Mouse (Mus musculus): Measurements from ENCODE around the gene Medag.
A peak's percentile ranks its signal among the peaks of the same experiment; 100 is the strongest.

DNA sequence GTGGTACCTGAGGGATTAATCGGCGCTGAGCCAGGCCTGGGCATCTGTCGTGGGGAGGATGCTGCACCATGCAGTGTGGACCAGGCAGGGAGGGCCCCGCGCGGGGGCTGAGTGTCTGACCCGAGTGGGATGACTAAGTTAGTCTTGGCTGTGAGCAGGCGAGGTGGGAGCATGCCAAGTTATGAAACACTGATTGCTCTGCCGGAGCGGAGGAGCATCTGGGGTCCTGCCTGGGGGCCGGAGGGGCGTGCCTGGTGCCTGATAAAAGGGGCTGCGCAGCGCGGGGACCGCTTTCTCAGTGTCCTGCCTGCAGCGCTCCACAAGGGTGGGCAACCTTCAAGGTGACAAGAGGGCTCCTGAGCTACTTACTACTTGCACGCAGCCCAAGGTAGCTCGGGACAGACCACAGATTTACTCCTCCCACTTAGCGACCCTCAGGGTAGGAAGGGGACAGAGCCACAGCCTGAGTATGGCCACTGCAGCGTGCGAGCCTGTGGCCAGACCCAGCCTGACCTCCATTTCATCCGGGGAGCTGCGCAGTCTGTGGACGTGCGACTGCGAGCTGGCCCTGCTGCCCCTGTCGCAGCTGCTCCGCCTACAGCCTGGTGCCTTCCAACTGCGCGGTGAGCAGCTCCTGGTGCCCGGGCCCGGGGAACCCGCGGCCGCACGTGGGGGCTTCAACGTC, at the start of gene Medag:
- TF ChIP-seq POLR2A (IDR thresholded peaks at IDR 0.05; ENCODE audit: insufficient read length, low read depth) (no peak), CEBPB (IDR thresholded peaks at IDR 0.05; ENCODE audit: insufficient read depth, poor library complexity, severe bottlenecking) (no peak), TCF12 (IDR thresholded peaks at IDR 0.05; ENCODE audit: insufficient read depth, poor library complexity, severe bottlenecking) (no peak), POLR2AphosphoS2 (IDR thresholded peaks at IDR 0.05; ENCODE audit: insufficient read length, low read depth) (no peak), REST (IDR thresholded peaks at IDR 0.05; ENCODE audit: insufficient read depth, insufficient read length) (no peak), MYOD1 (IDR thresholded peaks at IDR 0.05; ENCODE audit: control insufficient read depth in 1 of 3, insufficient read length in 2 of 3, low read depth in 2 of 3) (peak in 1 of 3 experiments; percentile 70), USF1 (IDR thresholded peaks at IDR 0.05; ENCODE audit: low read depth) (no peak), MAX (IDR thresholded peaks at IDR 0.05; ENCODE audit: low read depth) (no peak), E2F4 (IDR thresholded peaks at IDR 0.05; ENCODE audit: insufficient read depth) (no peak)

Measured in myocyte (in vitro differentiated cells).